Mouse (Mus musculus) fat pad, adult 2 months (tissue): ENCODE results near the gene Selenot.

ENCODE experiments used
- DNase-seq: peaks from one replicate; pipeline ENCODE4 v3.0.0-alpha.2; 2011; ENCODE audit warnings: low read depth, low spot score; ENCODE audit errors: extremely low read depth

Selenot gene

GRCm38 (mm10) chr3:58636406-58637295, 60.2 kb downstream of the Selenot start, which contains the start of gene Erich6:
Erich6 (minus strand) TSS chr3:58637207.
- no peak for DNase-seq
